Mouse (Mus musculus) kidney, postnatal 14 days (tissue): ENCODE results near the gene Sphk2.

Source experiments
- DNase-seq: peaks from one replicate; pipeline ENCODE4 v3.0.0; 2022; ENCODE audit warnings: mixed read lengths

Sphk2 gene

GRCm38 (mm10) chr7:45723301-45723700, 5.5 kb upstream of the Sphk2 start:
- DNase-seq = no peak

- DNase-seq = no peak
Measured at GRCm38 (mm10) chr7:45722348-45722713, 4.5 kb upstream of the Sphk2 start.

GRCm38 (mm10) chr7:45721642-45722347, 4.0 kb upstream of the Sphk2 start:
- no peak for DNase-seq

- no peak for DNase-seq
Measured at GRCm38 (mm10) chr7:45721234-45721571, 3.4 kb upstream of the Sphk2 start.

- no peak for DNase-seq
Measured at GRCm38 (mm10) chr7:45720413-45721233, 2.8 kb upstream of the Sphk2 start, which contains the start of gene Fam83e. Fam83e (plus strand) TSS chr7:45721212.

- no peak for DNase-seq
Measured at GRCm38 (mm10) chr7:45719738-45720412, 2.1 kb upstream of the Sphk2 start.

GRCm38 (mm10) chr7:45719180-45719579, 1.4 kb upstream of the Sphk2 start:
- no peak for DNase-seq

GRCm38 (mm10) chr7:45718331-45718730, 529 bp upstream of the Sphk2 start:
- no peak for DNase-seq

- DNase-seq = no peak
Measured at GRCm38 (mm10) chr7:45716952-45717917, 567 bp downstream of the Sphk2 start.

- DNase-seq = no peak
Measured at GRCm38 (mm10) chr7:45716460-45716857, 1.3 kb downstream of the Sphk2 start.

- DNase-seq = no peak
Measured at GRCm38 (mm10) chr7:45715741-45716459, 1.9 kb downstream of the Sphk2 start.

- DNase-seq = peak; percentile 99
Measured at GRCm38 (mm10) chr7:45715090-45715708, 2.6 kb downstream of the Sphk2 start, which contains the start of gene Rpl18. Rpl18 (plus strand) TSS chr7:45715457.

GRCm38 (mm10) chr7:45714630-45715089, 3.1 kb downstream of the Sphk2 start:
- peak; percentile 69 for DNase-seq

GRCm38 (mm10) chr7:45713881-45714520, 3.8 kb downstream of the Sphk2 start:
- DNase-seq = no peak

- no peak for DNase-seq
Measured at GRCm38 (mm10) chr7:45713396-45713795, 4.4 kb downstream of the Sphk2 start.

- peak; percentile 83 for DNase-seq
Measured at GRCm38 (mm10) chr7:45712022-45712757, 5.6 kb downstream of the Sphk2 start.

GRCm38 (mm10) chr7:45711316-45712021, 6.3 kb downstream of the Sphk2 start:
- DNase-seq = no peak

- no peak for DNase-seq
Measured at GRCm38 (mm10) chr7:45710477-45711191, 7.2 kb downstream of the Sphk2 start.
